Mouse (Mus musculus): Measurements from ENCODE around the gene Oaz1. TPM values are rescaled to one million over a fixed set of nuclear protein-coding genes. Genes with fewer than 3 reads are reported as not detected.

The Oaz1 gene
- polyA plus RNA-seq, 1 experiment from 2014 or later = 1,916 TPM

- Histone ChIP-seq H3K9me3 (no peaks in the 10 kb centered on the region), H3K27ac (peak overlapping the region; percentile 60; the same call in 1 of the 2 replicates), H3K9ac (peak overlapping the region; percentile 92), H3K4me1 (peaks cover 40% of the 10 kb centered on the region), H3K27me3 (no peaks in the 10 kb centered on the region), H3K4me2 (peak overlapping the region; percentile 96), H3K4me3 (no peak overlapping the region), H3K36me3 (peaks cover 24% of the 10 kb centered on the region)
- no peak for ATAC-seq (ENCODE audit: insufficient number of reproducible peaks, insufficient read depth, low FRiP score, low TSS enrichment, low read depth)
- WGBS = 34% methylated on average over 8 of the region's 8 CpGs
Measured at GRCm38 (mm10) chr10:80857386-80857785, 30.9 kb downstream of the Oaz1 start.

- H3K9ac ChIP-seq = peak overlapping the region; percentile 92
- H3K27me3 ChIP-seq = no peaks in the 10 kb centered on the region
- H3K27ac ChIP-seq = peak overlapping the region; percentile 60; the same call in 1 of the 2 replicates
- ATAC-seq (ENCODE audit: insufficient number of reproducible peaks, insufficient read depth, low FRiP score, low TSS enrichment, low read depth) = no peak
- H3K9me3 ChIP-seq = no peaks in the 10 kb centered on the region
- 42% methylated on average over 3 of the region's 3 CpGs for WGBS
- H3K4me3 ChIP-seq = no peak overlapping the region
- peaks cover 40% of the 10 kb centered on the region for H3K4me1 ChIP-seq
- peaks cover 26% of the 10 kb centered on the region for H3K36me3 ChIP-seq
- H3K4me2 ChIP-seq = peak overlapping the region; percentile 96
Measured at GRCm38 (mm10) chr10:80857848-80858247, 31.4 kb downstream of the Oaz1 start.

- Histone ChIP-seq H3K4me1 (peaks cover 37% of the 10 kb centered on the region), H3K4me3 (no peak overlapping the region), H3K36me3 (peaks cover 26% of the 10 kb centered on the region), H3K4me2 (no peak overlapping the region), H3K9me3 (no peaks in the 10 kb centered on the region), H3K9ac (peak overlapping the region; percentile 92), H3K27ac (no peak overlapping the region), H3K27me3 (no peaks in the 10 kb centered on the region)
- no peak for ATAC-seq (ENCODE audit: insufficient number of reproducible peaks, insufficient read depth, low FRiP score, low TSS enrichment, low read depth)
- WGBS = 82% methylated on average over 7 of the region's 7 CpGs
Measured at GRCm38 (mm10) chr10:80858350-80858935, 32.0 kb downstream of the Oaz1 start.

GRCm38 (mm10) chr10:80862305-80862704 lies 35.8 kb downstream of the Oaz1 start:
- 91% methylated on average over 5 of the region's 5 CpGs for WGBS

GRCm38 (mm10) chr10:80864446-80864845 lies 38.0 kb downstream of the Oaz1 start:
- no peak overlapping the region for H3K9ac ChIP-seq
- no peak overlapping the region for H3K4me3 ChIP-seq
- H3K27me3 ChIP-seq = no peaks in the 10 kb centered on the region
- no peak overlapping the region for H3K27ac ChIP-seq
- H3K4me1 ChIP-seq = no peaks in the 10 kb centered on the region
- H3K4me2 ChIP-seq = no peak overlapping the region
- no peak for ATAC-seq (ENCODE audit: insufficient number of reproducible peaks, insufficient read depth, low FRiP score, low TSS enrichment, low read depth)
- H3K36me3 ChIP-seq = peaks cover 78% of the 10 kb centered on the region
- 90% methylated on average over 16 of the region's 16 CpGs for WGBS
- H3K9me3 ChIP-seq = no peaks in the 10 kb centered on the region

More at GRCm38 (mm10) chr10:80862305-80862704, 35.8 kb downstream of the Oaz1 start:
- ATAC-seq (ENCODE audit: insufficient number of reproducible peaks, insufficient read depth, low FRiP score, low TSS enrichment, low read depth) = no peak
- Histone ChIP-seq H3K9ac (no peak overlapping the region), H3K36me3 (peaks cover 62% of the 10 kb centered on the region), H3K9me3 (no peaks in the 10 kb centered on the region), H3K27ac (no peak overlapping the region), H3K27me3 (no peaks in the 10 kb centered on the region), H3K4me3 (no peak overlapping the region), H3K4me1 (peaks cover 8% of the 10 kb centered on the region), H3K4me2 (no peak overlapping the region)

GRCm38 (mm10) chr10:80870993-80871392 lies 44.5 kb downstream of the Oaz1 start:
- no peak overlapping the region for H3K4me3 ChIP-seq
- 71% methylated on average over 1 of the region's 6 CpGs for WGBS
- H3K4me1 ChIP-seq = no peaks in the 10 kb centered on the region
- H3K36me3 ChIP-seq = peaks cover 29% of the 10 kb centered on the region
- no peak overlapping the region for H3K4me2 ChIP-seq
- H3K27me3 ChIP-seq = 0 out of 2 replicates have a peak, but pooled peaks cover 5% of the 10 kb centered on the region
- H3K27ac ChIP-seq = no peak overlapping the region
- no peaks in the 10 kb centered on the region for H3K9me3 ChIP-seq
- ATAC-seq (ENCODE audit: insufficient number of reproducible peaks, insufficient read depth, low FRiP score, low TSS enrichment, low read depth) = no peak
- H3K9ac ChIP-seq = no peak overlapping the region

- no peak for ATAC-seq (ENCODE audit: insufficient number of reproducible peaks, insufficient read depth, low FRiP score, low TSS enrichment, low read depth)
- Histone ChIP-seq H3K9ac (no peak within 1 kb of the TSS), H3K4me2 (no peak within 1 kb of the TSS), H3K36me3 (peaks cover 23% of the 10 kb centered on the region), H3K4me1 (no peaks in the 10 kb centered on the region), H3K27me3 (0 out of 2 replicates have a peak, but pooled peaks cover 5% of the 10 kb centered on the region), H3K27ac (no peak within 1 kb of the TSS), H3K9me3 (no peaks in the 10 kb centered on the region), H3K4me3 (no peak within 1 kb of the TSS)
- 20% methylated on average over 9 of the region's 9 CpGs for WGBS
Measured at GRCm38 (mm10) chr10:80871581-80871980, 45.1 kb downstream of the Oaz1 start, which contains the start of gene Tmprss9. Tmprss9 (plus strand) TSS chr10:80871848.

GRCm38 (mm10) chr10:80874035-80874434 lies 47.6 kb downstream of the Oaz1 start:
- Histone ChIP-seq H3K4me3 (no peak overlapping the region), H3K27me3 (0 out of 2 replicates have a peak, but pooled peaks cover 5% of the 10 kb centered on the region), H3K9me3 (no peaks in the 10 kb centered on the region), H3K27ac (no peak overlapping the region), H3K4me2 (no peak overlapping the region), H3K4me1 (no peaks in the 10 kb centered on the region), H3K9ac (peak overlapping the region; percentile 17; the same call in 1 of the 2 replicates), H3K36me3 (no peaks in the 10 kb centered on the region)
- 80% methylated on average over 9 of the region's 9 CpGs for WGBS
- ATAC-seq (ENCODE audit: insufficient number of reproducible peaks, insufficient read depth, low FRiP score, low TSS enrichment, low read depth) = no peak

GRCm38 (mm10) chr10:80876028-80876427 lies 49.6 kb downstream of the Oaz1 start:
- 33% methylated on average over 5 of the region's 5 CpGs for WGBS
- H3K4me1 ChIP-seq = no peaks in the 10 kb centered on the region
- no peak overlapping the region for H3K4me2 ChIP-seq
- no peaks in the 10 kb centered on the region for H3K9me3 ChIP-seq
- H3K4me3 ChIP-seq = no peak overlapping the region
- no peaks in the 10 kb centered on the region for H3K36me3 ChIP-seq
- H3K9ac ChIP-seq = no peak overlapping the region
- ATAC-seq (ENCODE audit: insufficient number of reproducible peaks, insufficient read depth, low FRiP score, low TSS enrichment, low read depth) = no peak
- H3K27ac ChIP-seq = no peak overlapping the region
- 0 out of 2 replicates have a peak, but pooled peaks cover 5% of the 10 kb centered on the region for H3K27me3 ChIP-seq

- no peak overlapping the region for H3K4me2 ChIP-seq
- H3K36me3 ChIP-seq = no peaks in the 10 kb centered on the region
- no peak overlapping the region for H3K4me3 ChIP-seq
- H3K4me1 ChIP-seq = no peaks in the 10 kb centered on the region
- 0 out of 2 replicates have a peak, but pooled peaks cover 5% of the 10 kb centered on the region for H3K27me3 ChIP-seq
- H3K9me3 ChIP-seq = no peaks in the 10 kb centered on the region
- ATAC-seq (ENCODE audit: insufficient number of reproducible peaks, insufficient read depth, low FRiP score, low TSS enrichment, low read depth) = no peak
- H3K27ac ChIP-seq = no peak overlapping the region
- H3K9ac ChIP-seq = 0 out of 2 replicates have a peak overlapping the region, but pooled peaks have one; percentile 44
- WGBS = 17% methylated on average over 3 of the region's 3 CpGs
Measured at GRCm38 (mm10) chr10:80876594-80876993, 50.1 kb downstream of the Oaz1 start.
